8 mouse cellular contexts compared by ENCODE assay signal in the genomic region with DNA sequence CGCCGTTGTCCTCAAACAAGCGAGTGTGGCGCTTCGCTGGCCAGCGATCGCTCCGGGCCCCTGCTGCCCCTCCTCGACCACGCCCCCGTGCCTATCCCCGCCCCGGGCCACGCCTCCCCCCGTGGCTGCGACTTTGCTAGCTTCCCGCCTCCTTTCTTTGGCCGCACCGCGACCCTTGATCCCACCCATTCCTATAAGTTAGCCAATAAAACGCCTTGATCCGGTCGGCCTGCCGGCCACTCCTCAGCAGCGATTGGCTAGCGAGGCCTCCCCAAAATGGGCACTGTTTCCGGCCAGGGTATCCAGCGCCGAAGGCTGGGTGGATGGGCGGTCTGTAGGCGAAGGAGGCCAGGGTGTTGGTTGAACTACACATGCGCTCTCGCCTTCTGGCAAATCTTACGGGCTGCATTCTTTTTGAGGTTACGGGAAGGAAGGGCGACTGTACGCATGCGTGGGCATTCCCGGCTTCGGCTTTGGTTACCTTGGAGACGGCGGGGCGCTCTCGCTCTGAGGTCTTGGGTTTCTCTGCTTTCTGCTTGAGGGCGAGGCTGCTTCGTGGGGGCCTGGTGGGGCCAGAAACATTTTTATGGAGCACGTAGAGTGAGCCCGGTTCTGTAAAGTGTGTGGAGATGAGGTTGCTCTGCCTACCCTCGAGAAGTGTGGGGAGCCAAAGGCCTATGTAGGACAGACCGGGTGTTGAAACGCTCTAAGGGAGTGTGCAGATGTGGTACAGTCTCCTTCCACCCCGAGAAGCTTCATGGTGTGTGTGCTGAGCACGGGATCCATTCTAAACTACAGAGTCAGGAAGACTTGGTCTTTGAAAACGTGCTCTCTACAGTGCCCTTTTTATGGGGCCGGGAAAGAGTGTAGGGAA. TPM values are rescaled to one million over a fixed set of nuclear protein-coding genes. Genes with fewer than 3 reads are reported as not detected.
A peak's percentile ranks its signal among the peaks of the same experiment; 100 is the strongest.
DNase-seq lines count a peak whose midpoint lies in the region; ATAC-seq and TF ChIP-seq lines count a peak whose summit lies in the region.

A gene (minus strand): TSS at position 127 of the 874 bp plus-strand sequence.

- peaks cover 80% of the 10 kb centered on the region for H3K4me1 ChIP-seq in forebrain, embryonic 10.5 days
- peaks cover 32% of the 10 kb centered on the region for H3K4me1 ChIP-seq in heart, embryonic 15.5 days (replicated peaks)
- peaks cover 6 to 12% of the 10 kb centered on the region in 2 experiments for H3K4me1 ChIP-seq in liver, embryonic 14.5 days (replicated peaks; ENCODE audit: control insufficient read depth in 2 of 2, insufficient read depth in 2 of 2, low read length in 1 of 2)
- peaks cover 27% of the 10 kb centered on the region for H3K4me1 ChIP-seq in neural tube, embryonic 11.5 days (ENCODE audit: control insufficient read depth, insufficient read depth, low read length)
- peaks cover 4% of the 10 kb centered on the region; the same call in 1 of the 2 replicates for H3K4me1 ChIP-seq in stomach, postnatal 0 days (replicated peaks; ENCODE audit: control insufficient read depth, insufficient read depth)

- ATAC-seq in heart, embryonic 15.5 days (replicated peaks; ENCODE audit: insufficient number of reproducible peaks, insufficient read depth, low FRiP score, low read depth) = peak; percentile 98
- peak; percentile 97 for ATAC-seq in liver, embryonic 14.5 days (ENCODE audit: insufficient read depth)
- ATAC-seq in neural tube, embryonic 11.5 days (ENCODE audit: insufficient read depth, low FRiP score, low TSS enrichment) = peak; percentile 98
- ATAC-seq in stomach, postnatal 0 days (ENCODE audit: low FRiP score, low TSS enrichment) = peak; percentile 99

- no peak for TF ChIP-seq EP300 in liver, embryonic 14.5 days (IDR thresholded peaks at IDR 0.05; ENCODE audit: low read depth)
- no peak for TF ChIP-seq EP300 in stomach, postnatal 0 days (optimal IDR thresholded peaks at IDR 0.05)

- H3K4me3 ChIP-seq in forebrain, embryonic 10.5 days = peak within 1 kb of the TSS; percentile 66
- H3K4me3 ChIP-seq in heart, embryonic 15.5 days = peak within 1 kb of the TSS; percentile 70
- peak within 1 kb of the TSS; percentile 55 to 65 for H3K4me3 ChIP-seq in liver, embryonic 14.5 days (ENCODE audit: insufficient read depth in 1 of 2, low read depth in 2 of 2, low read length in 2 of 2)
- peak within 1 kb of the TSS; percentile 66 for H3K4me3 ChIP-seq in neural tube, embryonic 11.5 days (ENCODE audit: low read depth, low read length)
- H3K4me3 ChIP-seq in stomach, postnatal 0 days (ENCODE audit: low read depth, low read length) = peak within 1 kb of the TSS; percentile 75

- no peaks in the 10 kb centered on the region for H3K9me3 ChIP-seq in forebrain, embryonic 10.5 days
- H3K9me3 ChIP-seq in heart, embryonic 15.5 days (replicated peaks) = no peaks in the 10 kb centered on the region
- no peaks in the 10 kb centered on the region for H3K9me3 ChIP-seq in liver, embryonic 14.5 days (ENCODE audit: control insufficient read depth, low read length)
- H3K9me3 ChIP-seq in neural tube, embryonic 11.5 days (ENCODE audit: control insufficient read depth, low read length) = no peaks in the 10 kb centered on the region
- H3K9me3 ChIP-seq in stomach, postnatal 0 days (ENCODE audit: control insufficient read depth, low read length) = no peaks in the 10 kb centered on the region

- H3K36me3 ChIP-seq in forebrain, embryonic 10.5 days (replicated peaks) = no peaks in the 10 kb centered on the region
- no peaks in the 10 kb centered on the region for H3K36me3 ChIP-seq in heart, embryonic 15.5 days
- no peaks in the 10 kb centered on the region for H3K36me3 ChIP-seq in liver, embryonic 14.5 days (replicated peaks; ENCODE audit: control insufficient read depth, insufficient read depth, low read depth)
- H3K36me3 ChIP-seq in neural tube, embryonic 11.5 days (ENCODE audit: control insufficient read depth, insufficient read depth, low read length) = no peaks in the 10 kb centered on the region
- H3K36me3 ChIP-seq in stomach, postnatal 0 days (ENCODE audit: control insufficient read depth, insufficient read depth, low read length) = no peaks in the 10 kb centered on the region

- peak within 1 kb of the TSS; percentile 88 for H3K4me2 ChIP-seq in heart, embryonic 15.5 days
- peak within 1 kb of the TSS; percentile 70 for H3K4me2 ChIP-seq in liver, embryonic 14.5 days (ENCODE audit: low read depth)
- H3K4me2 ChIP-seq in neural tube, embryonic 11.5 days (ENCODE audit: low read depth) = peak within 1 kb of the TSS; percentile 89
- peak within 1 kb of the TSS; percentile 85 for H3K4me2 ChIP-seq in stomach, postnatal 0 days (replicated peaks; ENCODE audit: low read depth)

- WGBS in forebrain, embryonic 10.5 days = 1% methylated on average over 55 of the region's 55 CpGs
- WGBS in heart, embryonic 15.5 days = 1% methylated on average over 55 of the region's 55 CpGs
- WGBS in liver, embryonic 14.5 days (ENCODE audit: insufficient replicate concordance) = 2% methylated on average over 55 of the region's 55 CpGs
- whole genome bisulfite sequencing in neural tube, embryonic 11.5 days = under 1% methylated on average over 55 of the region's 55 CpGs
- WGBS in stomach, postnatal 0 days = under 1% methylated on average over 54 of the region's 55 CpGs

- TF ChIP-seq CTCF in liver, embryonic 14.5 days (IDR thresholded peaks at IDR 0.05; ENCODE audit: low read depth) = no peak; the same call in 1 of the 2 replicates
- TF ChIP-seq CTCF in stomach, postnatal 0 days (IDR thresholded peaks at IDR 0.05; ENCODE audit: low read depth) = no peak

- H3K27ac ChIP-seq in forebrain, embryonic 10.5 days = peak within 1 kb of the TSS; percentile 90
- peak within 1 kb of the TSS; percentile 88 for H3K27ac ChIP-seq in heart, embryonic 15.5 days
- peak within 1 kb of the TSS; percentile 2; the same call in 1 of the 2 replicates for H3K27ac ChIP-seq in liver, embryonic 14.5 days
- H3K27ac ChIP-seq in neural tube, embryonic 11.5 days (ENCODE audit: low read depth, low read length) = peak within 1 kb of the TSS; percentile 78
- H3K27ac ChIP-seq in stomach, postnatal 0 days (replicated peaks) = peak within 1 kb of the TSS; percentile 91

- 0 out of 2 replicates have a peak, but pooled peaks cover 4% of the 10 kb centered on the region for H3K27me3 ChIP-seq in forebrain, embryonic 10.5 days (ENCODE audit: poor library complexity, severe bottlenecking)
- no peaks in the 10 kb centered on the region for H3K27me3 ChIP-seq in heart, embryonic 15.5 days
- H3K27me3 ChIP-seq in liver, embryonic 14.5 days (ENCODE audit: control insufficient read depth, insufficient read depth, low read length) = no peaks in the 10 kb centered on the region
- H3K27me3 ChIP-seq in neural tube, embryonic 11.5 days (ENCODE audit: control insufficient read depth, insufficient read depth, low read length) = no peaks in the 10 kb centered on the region
- no peaks in the 10 kb centered on the region for H3K27me3 ChIP-seq in stomach, postnatal 0 days (ENCODE audit: control insufficient read depth, insufficient read depth, low read length)

- DNase-seq in CD8-positive naive resting alpha-beta T cell, adult 2 months (ENCODE audit: low read depth in 2 of 2, low spot score in 2 of 2) = peak; percentile 98
- DNase-seq in c-Kit-positive CD71-negative TER-119-negative erythroid progenitor cells, embryonic 14.5 days (ENCODE audit: low read depth) = peak; percentile 97
- DNase-seq in forebrain, embryonic 10.5 days (ENCODE audit: extremely low spot score, low spot score) = peak; percentile 99
- DNase-seq in kidney, postnatal 25 days = peak; percentile 99 to 100
- DNase-seq in liver, embryonic 14.5 days (ENCODE audit: low read depth in 3 of 3, low spot score in 3 of 3) = peak; percentile 91 to 94 (median 92)
- DNase-seq in neural tube, embryonic 11.5 days (ENCODE audit: low spot score) = peak; percentile 98
- DNase-seq in stomach, postnatal 0 days (ENCODE audit: low spot score) = peak; percentile 100

- H3K9ac ChIP-seq in heart, embryonic 15.5 days = peak within 1 kb of the TSS; percentile 76
- peak within 1 kb of the TSS; percentile 55 for H3K9ac ChIP-seq in liver, embryonic 14.5 days (replicated peaks)
- peak within 1 kb of the TSS; percentile 79 for H3K9ac ChIP-seq in neural tube, embryonic 11.5 days (ENCODE audit: low read length)
- peak within 1 kb of the TSS; percentile 75 for H3K9ac ChIP-seq in stomach, postnatal 0 days (ENCODE audit: low read length)

RNA-seq across cellular contexts. Expression of the gene that starts here (rescaled TPM):
- polyA plus RNA-seq in forebrain, embryonic 10.5 days (2016; fragmentation: Nextera tagmentation; extraction: Ambion mirVana) = 4.0 TPM in 2 replicates
- polyA plus RNA-seq in heart, embryonic 15.5 days (2015; fragmentation: Nextera tagmentation; extraction: Ambion mirVana) = 1.8 and 4.3 TPM in 2 replicates
- 0.47 and 0.54 TPM in 2 replicates for polyA plus RNA-seq in liver, embryonic 14.5 days (2012; rRNA removed)
- 0.14 and 0.18 TPM in 2 replicates for polyA plus RNA-seq in liver, embryonic 14.5 days (2014; fragmentation: Nextera tagmentation; extraction: Ambion mirVana)
- 2.5 and 3.5 TPM in 2 replicates for polyA plus RNA-seq in neural tube, embryonic 11.5 days (2014; fragmentation: Nextera tagmentation; extraction: Ambion mirVana)
- polyA plus RNA-seq in stomach, postnatal 0 days (2015; fragmentation: Nextera tagmentation; extraction: Ambion mirVana) = 1.6 TPM in 2 replicates

Comparison
In these comparisons a context has a peak if more than half of its experiments do, and no peak if none do; other contexts are left out.
1. Peak in every context shown above with its lines: DNase-seq, ATAC-seq, H3K4me3 ChIP-seq and H3K27ac ChIP-seq.
2. Peak in DNase-seq, ATAC-seq, H3K4me3 ChIP-seq, H3K27ac ChIP-seq, H3K9ac ChIP-seq and H3K4me2 ChIP-seq in liver, embryonic 14.5 days; RNA of the gene not detected or under 1 TPM.
3. H3K27ac ChIP-seq: peak in every context shown above with its lines; median percentile 91 in stomach, postnatal 0 days; 90 in forebrain, embryonic 10.5 days; 88 in heart, embryonic 15.5 days; 78 in neural tube, embryonic 11.5 days; 2 in liver, embryonic 14.5 days.